Mouse (Mus musculus): ENCODE measurements at regions not wholly inside any gene's neighbourhood (a gene's known extent, or its start where the extent isn't known, plus 50 kb on each side); places are given as distances from the start of the nearest gene placed in this dataset.

DNA sequence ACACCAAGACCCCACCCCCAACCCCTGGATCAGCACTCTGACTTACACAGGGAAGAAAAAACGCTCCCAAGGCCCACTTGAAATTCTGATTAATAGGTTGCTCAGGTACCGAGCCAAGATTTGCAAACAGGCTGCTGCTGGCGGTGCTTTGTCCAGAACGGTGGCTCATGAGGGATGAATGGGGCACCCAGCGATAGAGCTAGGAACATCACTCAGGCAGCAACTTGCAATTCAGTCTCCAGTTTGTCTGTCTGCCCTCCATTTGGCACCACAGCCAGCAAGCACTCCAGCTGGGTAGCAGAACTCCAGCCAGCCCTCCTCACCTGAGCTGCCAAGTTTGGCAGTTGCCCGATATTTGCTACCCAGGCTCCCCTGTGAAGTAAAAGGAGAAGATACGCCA is 496.1 kb upstream of the Acvr2a start:
- no peak for TF ChIP-seq SRF (IDR thresholded peaks at IDR 0.05; ENCODE audit: control insufficient read depth, insufficient read length, low read depth)
- no peak for TF ChIP-seq E2F4 (IDR thresholded peaks at IDR 0.05; ENCODE audit: insufficient read depth)
- no peak for TF ChIP-seq MAX (IDR thresholded peaks at IDR 0.05; ENCODE audit: low read depth)
- TF ChIP-seq POLR2A (IDR thresholded peaks at IDR 0.05; ENCODE audit: insufficient read length, low read depth), result no peak
- TF ChIP-seq MYOG (IDR thresholded peaks at IDR 0.05; ENCODE audit: control insufficient read depth in 1 of 3, insufficient read depth in 1 of 3, insufficient read length in 2 of 3, low read depth in 2 of 3), result no peak
- no peak for TF ChIP-seq USF1 (IDR thresholded peaks at IDR 0.05; ENCODE audit: low read depth)
- no peak for TF ChIP-seq POLR2AphosphoS2 (IDR thresholded peaks at IDR 0.05; ENCODE audit: insufficient read length, low read depth)
- no peak for TF ChIP-seq TCF12 (IDR thresholded peaks at IDR 0.05; ENCODE audit: insufficient read depth, poor library complexity, severe bottlenecking)
- no peak for TF ChIP-seq CEBPB (IDR thresholded peaks at IDR 0.05; ENCODE audit: insufficient read depth, poor library complexity, severe bottlenecking)

Measured in myocyte (in vitro differentiated cells).